Mouse (Mus musculus): ENCODE data around the gene Eif5a. TPM values are rescaled to one million over a fixed set of nuclear protein-coding genes. Genes with fewer than 3 reads are reported as not detected.
"Not testable (repeated sequence)": the region's sequence is repeated elsewhere in the genome, so short reads cannot be mapped to it uniquely, and the experiment has no call there.

Eif5a gene
- total and polyA plus RNA-seq, 2 experiments, result 321 to 374 TPM

DNA sequence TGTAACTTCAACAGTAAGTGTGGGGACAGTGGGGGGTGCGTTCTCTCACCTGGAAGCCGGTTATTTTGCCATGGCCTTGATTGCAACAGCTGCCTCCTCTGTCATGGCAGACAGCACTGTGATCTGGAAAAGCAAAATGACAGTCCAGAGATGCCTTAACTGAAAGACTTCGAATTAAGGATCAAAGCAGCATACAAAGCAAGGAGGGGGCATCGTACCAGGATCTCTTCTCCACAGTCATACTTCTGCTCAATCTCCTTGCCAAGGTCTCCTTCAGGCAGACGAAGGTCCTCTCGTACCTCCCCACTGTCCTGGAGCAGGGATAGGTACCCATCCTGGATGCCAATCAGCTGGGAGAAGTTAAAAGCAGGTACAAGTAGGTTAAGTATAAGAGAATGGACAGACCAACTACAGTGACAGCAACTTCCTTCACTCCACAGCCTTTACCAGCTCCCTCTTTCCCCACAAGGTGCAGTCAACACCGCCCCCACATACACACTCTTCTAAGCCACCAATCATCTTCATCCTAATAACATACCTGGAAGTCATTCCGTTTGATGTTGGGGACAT is 4.3 kb downstream of the Eif5a start:
- Histone ChIP-seq H3K4me1 (ENCODE audit: control insufficient read depth, insufficient read depth, low read length) (peaks cover 18% of the 10 kb centered on the region), H3K79me2 (ENCODE audit: control insufficient read depth, insufficient read depth, low read length) (peaks cover 11% of the 10 kb centered on the region), H3K4me3 (ENCODE audit: insufficient read depth, low read depth, low read length) (no peak overlapping the region), H3K27me3 (ENCODE audit: control insufficient read depth, insufficient read depth, low read length) (no peaks in the 10 kb centered on the region), H3K9ac (ENCODE audit: low read depth, low read length) (no peak overlapping the region), H3K27ac (replicated peaks; ENCODE audit: insufficient read depth, low read depth, low read length) (no peak overlapping the region), H3K36me3 (ENCODE audit: control insufficient read depth, insufficient read depth, low read length) (peaks cover 24% of the 10 kb centered on the region)
- 77% methylated on average over 8 of the region's 8 CpGs for WGBS
- no peak for DNase-seq (ENCODE audit: extremely low read depth, low read depth, low spot score)
- TF ChIP-seq CTCF (IDR thresholded peaks at IDR 0.05; ENCODE audit: low read depth, low read length) (no peak), POLR2A (IDR thresholded peaks at IDR 0.05; ENCODE audit: extremely low read depth, insufficient read depth, low read length) (no peak)

- 67% methylated on average over 7 of the region's 7 CpGs for WGBS
- H3K27ac ChIP-seq (replicated peaks; ENCODE audit: insufficient read depth, low read depth, low read length); H3K9ac ChIP-seq (ENCODE audit: low read depth, low read length); DNase-seq (ENCODE audit: extremely low read depth, low read depth, low spot score); H3K27me3 ChIP-seq (ENCODE audit: control insufficient read depth, insufficient read depth, low read length); H3K4me3 ChIP-seq (ENCODE audit: insufficient read depth, low read depth, low read length): not testable (repeated sequence)
- H3K36me3 ChIP-seq (ENCODE audit: control insufficient read depth, insufficient read depth, low read length), result peaks cover 24% of the 10 kb centered on the region
- H3K79me2 ChIP-seq (ENCODE audit: control insufficient read depth, insufficient read depth, low read length), result peaks cover 11% of the 10 kb centered on the region
- peaks cover 18% of the 10 kb centered on the region for H3K4me1 ChIP-seq (ENCODE audit: control insufficient read depth, insufficient read depth, low read length)
Observed at GRCm38 (mm10) chr11:69916652-69917378, 4.9 kb downstream of the Eif5a start.

- Histone ChIP-seq H3K27ac (replicated peaks; ENCODE audit: insufficient read depth, low read depth, low read length) (no peak overlapping the region), H3K9ac (ENCODE audit: low read depth, low read length) (no peak overlapping the region), H3K27me3 (ENCODE audit: control insufficient read depth, insufficient read depth, low read length) (no peaks in the 10 kb centered on the region), H3K36me3 (ENCODE audit: control insufficient read depth, insufficient read depth, low read length) (peaks cover 24% of the 10 kb centered on the region), H3K79me2 (ENCODE audit: control insufficient read depth, insufficient read depth, low read length) (peaks cover 9% of the 10 kb centered on the region), H3K4me1 (ENCODE audit: control insufficient read depth, insufficient read depth, low read length) (peaks cover 18% of the 10 kb centered on the region), H3K4me3 (ENCODE audit: insufficient read depth, low read depth, low read length) (no peak overlapping the region)
- no peak for DNase-seq (ENCODE audit: extremely low read depth, low read depth, low spot score)
- TF ChIP-seq CTCF (IDR thresholded peaks at IDR 0.05; ENCODE audit: low read depth, low read length) (no peak; the same call in 1 of the 2 replicates), POLR2A (IDR thresholded peaks at IDR 0.05; ENCODE audit: extremely low read depth, insufficient read depth, low read length) (no peak)
- 80% methylated on average over 5 of the region's 5 CpGs for WGBS
Observed at GRCm38 (mm10) chr11:69915667-69916627, 5.8 kb downstream of the Eif5a start.

DNA sequence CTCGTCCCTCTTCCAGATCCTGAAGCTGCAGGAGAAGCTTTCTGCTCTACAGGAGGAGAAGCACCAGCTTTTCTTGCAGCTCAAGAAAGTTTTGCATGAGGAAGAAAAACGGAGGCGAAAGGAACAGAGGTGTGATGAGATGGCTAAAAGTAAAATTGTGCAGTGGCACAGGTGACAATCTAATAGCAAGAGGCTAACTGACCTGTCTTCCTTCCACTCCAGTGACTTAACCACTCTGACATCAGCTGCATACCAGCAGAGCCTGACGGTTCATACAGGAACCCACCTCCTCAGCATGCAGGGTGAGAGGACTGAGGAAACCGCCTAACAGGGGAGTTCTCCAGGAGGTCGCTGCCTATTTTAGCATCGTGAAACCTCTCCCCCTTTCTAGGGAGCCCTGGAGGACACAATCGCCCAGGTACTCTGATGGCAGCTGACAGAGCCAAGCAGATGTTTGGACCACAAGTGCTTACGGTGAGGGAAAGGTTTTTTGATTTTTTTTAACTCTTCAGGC is 6.8 kb downstream of the Eif5a start:
- Histone ChIP-seq H3K9ac (ENCODE audit: low read depth, low read length) (no peak overlapping the region), H3K4me1 (ENCODE audit: control insufficient read depth, insufficient read depth, low read length) (peaks cover 18% of the 10 kb centered on the region), H3K27ac (replicated peaks; ENCODE audit: insufficient read depth, low read depth, low read length) (no peak overlapping the region), H3K36me3 (ENCODE audit: control insufficient read depth, insufficient read depth, low read length) (peaks cover 24% of the 10 kb centered on the region), H3K27me3 (ENCODE audit: control insufficient read depth, insufficient read depth, low read length) (no peaks in the 10 kb centered on the region), H3K4me3 (ENCODE audit: insufficient read depth, low read depth, low read length) (peak overlapping the region; percentile 86; the same call in 1 of the 2 replicates), H3K79me2 (ENCODE audit: control insufficient read depth, insufficient read depth, low read length) (no peaks in the 10 kb centered on the region; the same call in 1 of the 2 replicates)
- no peak for DNase-seq (ENCODE audit: extremely low read depth, low read depth, low spot score)
- WGBS, result 50% methylated on average over 9 of the region's 9 CpGs
- TF ChIP-seq CTCF (IDR thresholded peaks at IDR 0.05; ENCODE audit: low read depth, low read length) (no peak), POLR2A (IDR thresholded peaks at IDR 0.05; ENCODE audit: extremely low read depth, insufficient read depth, low read length) (no peak)

- H3K36me3 ChIP-seq (ENCODE audit: control insufficient read depth, insufficient read depth, low read length), result peaks cover 24% of the 10 kb centered on the region
- WGBS, result 4% methylated on average over 17 of the region's 17 CpGs
Observed at GRCm38 (mm10) chr11:69914372-69914764, 7.4 kb downstream of the Eif5a start.

More at GRCm38 (mm10) chr11:69914372-69914764, 7.4 kb downstream of the Eif5a start:
- Histone ChIP-seq H3K27ac (replicated peaks; ENCODE audit: insufficient read depth, low read depth, low read length) (peak overlapping the region; percentile 46), H3K79me2 (ENCODE audit: control insufficient read depth, insufficient read depth, low read length) (no peaks in the 10 kb centered on the region; the same call in 1 of the 2 replicates), H3K4me1 (ENCODE audit: control insufficient read depth, insufficient read depth, low read length) (peaks cover 18% of the 10 kb centered on the region), H3K4me3 (ENCODE audit: insufficient read depth, low read depth, low read length) (peak overlapping the region; percentile 86), H3K9ac (ENCODE audit: low read depth, low read length) (peak overlapping the region; percentile 89), H3K27me3 (ENCODE audit: control insufficient read depth, insufficient read depth, low read length) (no peaks in the 10 kb centered on the region)
- TF ChIP-seq POLR2A (IDR thresholded peaks at IDR 0.05; ENCODE audit: extremely low read depth, insufficient read depth, low read length) (no peak), CTCF (IDR thresholded peaks at IDR 0.05; ENCODE audit: low read depth, low read length) (no peak)
- no peak for DNase-seq (ENCODE audit: extremely low read depth, low read depth, low spot score)

Measured in liver, adult 2 months (tissue).